Mouse (Mus musculus): ENCODE measurements at regions not wholly inside any gene's neighbourhood (a gene's known extent, or its start where the extent isn't known, plus 50 kb on each side); places are given as distances from the start of the nearest gene placed in this dataset.

DNA sequence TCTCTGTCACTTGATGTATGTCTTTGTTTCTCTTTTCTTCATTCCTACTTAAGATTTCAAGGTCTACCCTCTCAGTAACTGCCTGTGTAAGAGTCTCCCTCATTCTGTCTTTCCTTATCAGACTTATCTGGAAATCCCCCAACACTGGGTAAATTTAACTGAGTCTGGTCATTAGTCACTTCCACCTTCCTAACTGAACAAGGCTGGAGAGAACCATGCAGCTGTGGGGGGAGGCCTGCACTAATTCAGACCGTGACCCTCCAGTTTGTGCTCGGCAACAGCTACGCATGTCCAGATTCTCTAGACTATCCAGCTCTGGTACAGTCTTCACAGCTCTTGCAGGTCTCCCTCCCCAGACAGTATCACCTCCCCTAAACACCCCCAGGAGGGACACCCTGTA, 103.3 kb downstream of the Prox1 start:
- intact Hi-C loops (cut with DNase I) = no loop called here
- DNase-seq (ENCODE audit: low spot score in 2 of 2) = no peak

DNA sequence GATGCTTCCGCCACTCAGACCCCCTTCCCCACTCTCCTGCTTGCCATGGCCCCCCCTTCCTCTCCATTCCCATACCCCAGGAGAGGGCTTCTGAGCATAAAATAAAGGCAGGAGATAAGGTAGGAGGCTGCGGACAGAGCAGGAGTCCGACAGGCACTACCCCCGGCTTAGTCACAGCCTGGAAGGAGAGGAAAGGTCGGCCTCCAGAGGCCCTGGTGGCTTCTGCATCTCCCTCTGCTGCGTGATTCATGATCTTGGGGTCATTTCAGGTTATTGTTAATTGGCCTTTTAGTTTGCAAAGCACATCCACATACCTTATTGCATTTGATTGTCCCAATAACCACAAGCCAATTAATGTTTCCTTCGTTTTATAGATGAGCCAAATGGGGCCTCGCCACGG, 104.1 kb downstream of the Prox1 start:
- DNase-seq (ENCODE audit: low spot score in 2 of 2) = no peak
- intact Hi-C loops (cut with DNase I) = no loop called here

DNA sequence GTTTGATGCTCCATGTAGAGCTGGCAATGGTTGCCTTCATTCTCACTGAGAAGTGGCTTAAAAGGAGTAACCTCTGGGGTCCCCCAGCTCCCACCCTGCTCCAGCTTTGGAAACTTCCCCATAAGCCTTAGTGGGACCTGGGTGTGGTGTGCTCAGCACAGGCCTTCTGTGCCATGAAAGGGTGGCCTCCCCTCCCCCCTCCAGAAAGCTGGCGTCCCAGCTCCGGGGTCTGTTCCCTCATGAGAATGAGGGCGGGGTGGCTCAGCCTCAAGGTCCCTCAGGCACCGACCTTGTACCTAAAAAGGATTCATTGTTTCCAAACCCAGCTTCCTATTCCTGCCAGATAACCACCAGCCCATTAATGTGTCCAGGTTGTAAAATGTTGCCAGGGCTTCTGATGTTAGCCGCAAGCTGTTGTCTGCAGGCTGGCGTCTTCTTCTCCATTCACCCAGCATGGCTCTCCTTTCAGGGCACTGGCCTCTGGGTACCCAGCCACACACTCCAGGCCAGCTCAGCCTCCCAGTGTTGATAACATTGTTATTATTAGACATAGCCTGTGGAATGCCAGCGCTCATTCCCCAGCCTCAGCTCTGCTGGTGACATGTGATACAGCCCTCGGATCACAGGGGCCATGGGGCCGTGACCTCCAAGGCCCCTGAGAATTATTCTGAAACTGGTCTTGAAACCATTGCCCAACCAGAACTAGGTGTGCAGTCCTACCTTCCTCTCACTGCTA, 108.8 kb downstream of the Prox1 start:
- intact Hi-C loops (cut with DNase I) = no loop called here

GRCm38 (mm10) chr1:190059025-190059424, 111.5 kb downstream of the Prox1 start:
- DNase-seq (ENCODE audit: low spot score in 2 of 2) = no peak
- intact Hi-C loops (cut with DNase I) = no loop called here

More for the DNA sequence above, 108.8 kb downstream of the Prox1 start:
- no peak for DNase-seq (ENCODE audit: low spot score in 2 of 2)

DNA sequence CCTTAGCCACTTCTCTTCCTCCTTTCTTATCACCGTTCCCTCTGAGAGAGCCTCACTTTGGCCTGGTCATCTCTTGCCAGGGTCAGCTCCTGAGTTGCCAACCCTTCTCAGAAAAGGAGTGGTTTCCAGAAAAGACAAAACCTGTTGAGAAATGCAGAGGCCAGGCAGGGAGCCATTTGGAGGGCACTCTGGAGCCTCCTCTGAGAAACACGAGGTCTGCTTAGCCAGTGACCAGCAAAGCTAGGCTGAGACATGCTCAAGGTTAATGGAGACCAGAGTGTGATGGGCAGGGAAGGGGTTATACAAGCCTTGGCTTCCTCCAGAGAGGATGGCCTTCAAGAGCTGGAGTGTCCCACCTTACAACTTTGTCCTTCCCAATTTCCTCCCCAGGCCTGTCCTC, 113.6 kb downstream of the Prox1 start:
- no peak for DNase-seq (ENCODE audit: low spot score in 2 of 2)
- intact Hi-C loops (cut with DNase I) = no loop called here

GRCm38 (mm10) chr1:190051903-190052302, 118.6 kb downstream of the Prox1 start:
- intact Hi-C loops (cut with DNase I) = loop anchor here (5.0 kb wide), 1 partner anchor 65 kb away; no protein-coding TSS in a partner anchor
- no peak for DNase-seq (ENCODE audit: low spot score in 2 of 2)

GRCm38 (mm10) chr1:190048521-190049170, 121.9 kb downstream of the Prox1 start:
- DNase-seq (ENCODE audit: low spot score in 2 of 2) = no peak
- intact Hi-C loops (cut with DNase I) = loop anchor here (10.0 kb wide), 1 partner anchor 646 kb away; no protein-coding TSS in a partner anchor

DNA sequence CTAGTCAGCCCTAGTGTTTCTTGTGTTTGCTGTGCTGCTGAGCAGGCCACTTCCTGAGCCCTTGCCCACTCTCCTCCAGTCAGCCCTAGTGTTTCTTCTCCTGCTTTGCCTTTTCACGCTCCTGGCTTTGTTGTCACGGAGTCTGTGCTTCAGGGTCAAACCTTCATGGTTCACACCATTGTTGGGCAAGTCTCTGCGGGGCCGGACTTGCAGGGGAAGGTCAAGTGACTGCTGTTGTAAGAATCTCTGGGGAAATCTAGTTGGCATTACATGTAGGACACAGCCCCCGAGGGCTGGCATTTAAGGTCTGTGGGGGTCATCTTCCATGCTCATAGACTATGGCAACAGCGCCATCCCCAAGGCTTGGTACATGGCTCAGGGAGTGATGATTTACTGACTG, 123.3 kb downstream of the Prox1 start:
- no peak for DNase-seq (ENCODE audit: low spot score in 2 of 2)
- intact Hi-C loops (cut with DNase I) = loop anchor here (2.0 to 10.0 kb wide), 2 partner anchors 648 to 750 kb away; no protein-coding TSS in a partner anchor

DNA sequence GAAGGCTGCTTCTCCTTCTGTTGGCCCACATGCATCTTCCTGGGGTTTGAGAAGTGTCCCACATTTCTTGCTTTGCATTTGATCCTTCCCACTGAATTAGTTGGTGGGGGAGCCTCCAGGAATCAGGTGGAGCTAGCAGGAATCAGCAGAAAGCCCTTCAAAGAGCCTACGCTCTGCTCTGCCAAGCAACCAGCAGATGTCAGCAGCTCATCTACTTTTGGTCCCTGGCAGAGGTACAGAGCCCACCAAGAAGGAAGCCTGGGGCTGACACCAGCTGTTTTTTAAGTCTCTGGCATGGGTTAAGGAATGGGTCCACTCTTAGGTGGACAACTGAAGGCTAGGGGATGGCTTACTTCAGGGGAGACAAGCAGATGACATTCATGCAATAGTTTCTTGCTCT, 123.6 kb upstream of the Smyd2 start:
- DNase-seq (ENCODE audit: low spot score in 2 of 2) = peak; percentile 35 to 57
- intact Hi-C loops (cut with DNase I) = loop anchor here (2.0 to 10.0 kb wide), 2 partner anchors 649 to 751 kb away; no protein-coding TSS in a partner anchor

GRCm38 (mm10) chr1:190044036-190044435, 121.9 kb upstream of the Smyd2 start:
- intact Hi-C loops (cut with DNase I) = loop anchor here (10.0 kb wide), 1 partner anchor 651 kb away; no protein-coding TSS in a partner anchor

DNA sequence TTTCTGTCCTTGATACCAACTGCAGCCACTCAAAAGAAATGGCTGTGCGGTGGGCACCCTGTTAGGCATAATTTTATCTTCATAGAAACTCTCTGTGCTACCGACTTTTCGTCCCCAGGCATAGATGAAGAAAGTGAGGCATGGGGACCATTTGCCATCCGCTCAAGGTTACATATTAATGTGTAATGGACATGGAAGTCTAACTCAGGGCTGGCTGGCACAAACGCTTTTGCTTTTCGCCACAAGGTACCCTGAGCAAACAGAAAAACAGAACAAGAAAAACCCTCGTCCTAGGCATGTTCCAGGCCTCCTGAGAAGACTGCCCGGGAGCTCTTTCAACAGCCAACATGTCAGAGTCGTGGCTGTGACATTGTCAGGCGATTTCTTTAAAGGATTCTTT, 121.0 kb upstream of the Smyd2 start:
- no peak for DNase-seq (ENCODE audit: low spot score in 2 of 2)
- intact Hi-C loops (cut with DNase I) = loop anchor here (10.0 kb wide), 1 partner anchor 652 kb away; no protein-coding TSS in a partner anchor

More at GRCm38 (mm10) chr1:190044036-190044435, 121.9 kb upstream of the Smyd2 start:
- no peak for DNase-seq (ENCODE audit: low spot score in 2 of 2)

DNA sequence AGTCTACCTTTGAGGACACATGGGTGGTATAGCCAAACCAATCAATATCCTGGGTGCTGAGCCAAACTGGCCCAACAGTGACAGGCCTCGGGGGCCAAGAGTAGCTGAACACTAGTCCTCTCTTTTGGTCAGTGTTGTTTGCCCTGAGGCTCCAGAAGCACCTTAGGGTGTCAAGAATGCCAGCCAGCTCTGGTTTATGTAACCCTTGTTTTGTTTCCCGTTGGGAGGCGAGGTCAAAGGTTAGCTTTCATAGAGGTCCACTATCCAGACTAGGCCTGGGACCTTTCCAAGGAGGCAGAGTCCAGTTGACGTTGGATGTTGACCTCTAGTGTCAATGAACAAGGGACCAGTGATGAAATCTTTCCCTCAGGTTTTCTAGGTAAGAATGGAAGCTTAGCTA, 120.0 kb upstream of the Smyd2 start:
- intact Hi-C loops (cut with DNase I) = loop anchor here (10.0 kb wide), 1 partner anchor 653 kb away; no protein-coding TSS in a partner anchor
- DNase-seq (ENCODE audit: low spot score in 2 of 2) = no peak

DNA sequence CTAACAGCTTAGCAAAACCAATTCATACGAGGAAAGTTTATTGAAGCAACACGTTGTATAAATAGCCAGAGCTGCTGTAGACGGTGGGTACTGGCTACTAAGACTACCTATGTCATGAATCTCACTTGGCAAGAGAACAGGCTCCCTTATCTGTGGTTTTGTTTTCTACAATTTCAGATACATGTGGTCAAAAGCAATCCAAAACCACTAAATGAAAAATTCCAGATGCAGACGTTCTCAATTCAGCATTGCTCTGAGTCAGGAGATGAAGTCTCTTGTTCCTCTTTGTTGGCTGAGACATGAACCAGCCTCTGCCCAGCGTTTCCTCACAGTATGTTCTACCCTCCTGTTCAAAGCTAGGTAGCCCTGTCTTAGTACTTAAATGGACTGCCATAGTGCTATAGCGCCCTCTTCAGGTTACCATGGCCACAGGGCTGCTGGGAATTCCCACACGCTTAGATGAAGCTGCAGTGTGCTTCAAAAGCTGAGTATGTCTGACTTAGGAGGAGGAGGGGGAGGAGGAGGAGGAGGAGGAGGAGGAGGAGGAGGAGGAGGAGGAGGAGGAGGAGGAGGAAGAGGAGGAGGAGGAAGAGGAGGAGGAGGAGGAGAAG, 119.0 kb upstream of the Smyd2 start:
- intact Hi-C loops (cut with DNase I) = loop anchor here (10.0 kb wide), 1 partner anchor 654 kb away; no protein-coding TSS in a partner anchor
- no peak for DNase-seq (ENCODE audit: low spot score in 2 of 2)

- intact Hi-C loops (cut with DNase I) = no loop called here
Measured at GRCm38 (mm10) chr1:190038046-190038445, 115.9 kb upstream of the Smyd2 start.

GRCm38 (mm10) chr1:190036726-190037125, 114.6 kb upstream of the Smyd2 start:
- DNase-seq (ENCODE audit: low spot score in 2 of 2) = no peak
- intact Hi-C loops (cut with DNase I) = no loop called here

More at GRCm38 (mm10) chr1:190038046-190038445, 115.9 kb upstream of the Smyd2 start:
- DNase-seq (ENCODE audit: low spot score in 2 of 2) = no peak

DNA sequence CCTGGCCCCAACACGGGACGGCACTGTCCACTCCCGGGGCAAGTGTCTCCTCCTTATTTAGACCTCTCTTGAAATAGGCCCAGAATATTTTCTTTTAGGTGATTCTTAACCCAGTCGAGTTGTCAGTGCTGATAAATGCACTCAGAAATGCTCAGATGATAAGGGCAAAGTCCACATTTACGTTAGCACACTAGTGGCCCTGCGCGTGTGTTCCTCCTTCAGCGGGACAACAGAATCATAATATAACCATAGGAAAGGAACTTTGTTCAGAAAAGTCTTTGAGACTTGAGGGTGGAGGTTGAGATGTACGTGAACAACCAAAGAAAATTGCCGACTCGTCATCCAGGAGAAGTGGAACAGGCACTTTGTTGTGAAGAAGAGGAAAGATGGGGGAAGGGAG, 113.8 kb upstream of the Smyd2 start:
- no peak for DNase-seq (ENCODE audit: low spot score in 2 of 2)
- intact Hi-C loops (cut with DNase I) = no loop called here

- no peak for DNase-seq (ENCODE audit: low spot score in 2 of 2)
- intact Hi-C loops (cut with DNase I) = no loop called here
Measured at GRCm38 (mm10) chr1:190034091-190034490, 111.9 kb upstream of the Smyd2 start.

DNA sequence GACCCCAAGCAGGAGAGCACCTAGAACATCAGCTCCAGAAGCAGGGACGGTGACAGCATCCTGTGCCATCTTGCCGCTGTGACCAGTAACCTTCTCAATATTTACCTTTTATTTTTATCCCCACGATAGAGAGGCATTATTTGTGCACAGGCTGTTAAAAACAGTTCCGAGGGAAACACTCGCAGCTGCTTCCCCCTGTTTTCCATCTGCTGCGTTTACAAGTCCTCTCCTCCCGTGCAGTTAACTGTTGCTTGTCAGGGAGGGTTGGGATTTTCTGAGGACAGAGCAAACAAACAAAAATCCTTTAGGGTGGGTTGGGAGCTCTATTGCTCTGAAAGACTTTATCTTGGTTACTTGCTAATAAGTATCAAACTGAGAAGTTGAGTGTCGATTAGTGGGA, 105.4 kb upstream of the Smyd2 start:
- DNase-seq (ENCODE audit: low spot score in 2 of 2) = peak in 1 of 2 experiments; percentile 10
- intact Hi-C loops (cut with DNase I) = no loop called here

- intact Hi-C loops (cut with DNase I) = no loop called here
- no peak for DNase-seq (ENCODE audit: low spot score in 2 of 2)
Measured at GRCm38 (mm10) chr1:190009466-190009865, 87.3 kb upstream of the Smyd2 start.

GRCm38 (mm10) chr1:190007271-190007670, 85.1 kb upstream of the Smyd2 start:
- DNase-seq (ENCODE audit: low spot score in 2 of 2) = no peak
- intact Hi-C loops (cut with DNase I) = no loop called here
